Mouse (Mus musculus) activated CD4-positive, CD25-positive, alpha-beta regulatory T cell, adult 4 months (primary cell): Measurements from ENCODE around the gene Fam186a. TPM values are rescaled to one million over a fixed set of nuclear protein-coding genes. Genes with fewer than 3 reads are reported as not detected.
"Not testable (repeated sequence)": the region's sequence is repeated elsewhere in the genome, so short reads cannot be mapped to it uniquely, and the experiment has no call there.

Experiments used
- ATAC-seq: one replicate; pipeline ENCODE4 v1.8.0; 2017
- polyA plus RNA-seq, 2 experiments: library from polyadenylated mRNA; unstranded; fragments of 100-300 nt; shearing (Covaris generic); gene quantifications; one replicate each; pipeline ENCODE4 v1.2.1; 2017

Gene Fam186a
- polyA plus RNA-seq, 2 experiments from 2014 or later: not detected

DNA sequence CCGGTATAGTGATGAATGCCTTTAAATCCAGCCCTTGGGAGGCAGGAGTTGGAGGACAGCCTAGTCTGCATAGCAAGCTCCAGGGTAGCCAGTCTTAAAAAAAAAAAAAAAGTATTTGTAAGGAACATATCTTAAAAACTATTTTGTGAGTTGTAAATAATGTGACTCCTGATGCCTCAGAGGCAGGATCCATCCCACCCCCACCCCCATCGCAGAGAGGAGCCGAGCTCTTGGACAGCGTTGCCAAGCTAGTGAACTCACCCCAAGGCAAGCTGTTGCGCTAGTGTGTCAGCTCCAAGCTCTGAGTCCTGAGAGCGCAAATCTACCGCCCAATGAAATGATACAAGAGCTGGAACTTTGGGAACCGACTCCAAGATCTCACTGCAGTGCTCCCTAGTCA, 35.6 kb downstream of the Fam186a start:
- no peak for ATAC-seq

DNA sequence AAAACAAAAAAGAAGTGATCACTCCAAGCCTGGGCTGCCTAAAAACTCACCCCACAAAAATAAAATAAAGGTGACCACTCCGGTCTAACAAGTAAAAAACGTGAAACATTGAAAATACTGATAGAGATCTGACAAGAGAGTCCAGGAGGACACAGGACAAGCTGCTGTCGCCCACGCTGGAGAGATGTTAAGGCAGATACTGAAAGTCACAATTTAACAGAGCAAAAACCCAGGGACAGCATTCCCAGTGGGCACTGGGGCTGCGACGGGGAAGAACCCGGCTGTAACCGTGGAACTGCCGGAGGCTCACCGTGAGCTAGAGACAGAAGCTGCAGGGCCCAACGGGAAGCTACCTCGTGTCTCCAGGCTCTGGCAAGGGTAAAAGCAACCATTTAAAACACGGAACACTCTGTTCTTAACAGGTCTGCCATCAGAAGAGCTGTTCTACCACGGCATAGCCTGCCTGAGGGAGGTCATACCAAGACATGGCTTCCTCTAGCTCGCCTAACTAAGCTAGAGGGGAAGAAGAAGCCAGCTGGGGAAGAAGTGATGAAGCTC, 47.2 kb downstream of the Fam186a start:
- no peak for ATAC-seq

DNA sequence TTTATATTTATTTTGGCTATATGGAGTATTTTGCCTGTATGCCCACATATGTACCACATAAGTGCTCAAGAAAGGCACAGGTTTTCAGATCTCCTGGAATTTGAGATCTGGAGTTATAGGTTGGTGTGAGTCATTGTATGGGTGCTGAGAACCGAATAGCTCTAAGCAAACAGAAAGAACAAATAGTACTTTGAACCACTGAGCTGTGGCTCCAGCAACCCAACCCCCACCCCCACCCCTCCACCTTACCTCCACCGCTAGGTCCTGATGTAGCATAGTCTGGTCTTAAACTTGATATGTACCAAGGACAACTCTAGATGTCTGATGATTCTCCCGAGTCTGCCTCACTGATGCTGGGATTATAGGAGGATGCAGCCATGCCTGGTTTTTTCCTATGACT, 49.6 kb downstream of the Fam186a start:
- no peak for ATAC-seq

DNA sequence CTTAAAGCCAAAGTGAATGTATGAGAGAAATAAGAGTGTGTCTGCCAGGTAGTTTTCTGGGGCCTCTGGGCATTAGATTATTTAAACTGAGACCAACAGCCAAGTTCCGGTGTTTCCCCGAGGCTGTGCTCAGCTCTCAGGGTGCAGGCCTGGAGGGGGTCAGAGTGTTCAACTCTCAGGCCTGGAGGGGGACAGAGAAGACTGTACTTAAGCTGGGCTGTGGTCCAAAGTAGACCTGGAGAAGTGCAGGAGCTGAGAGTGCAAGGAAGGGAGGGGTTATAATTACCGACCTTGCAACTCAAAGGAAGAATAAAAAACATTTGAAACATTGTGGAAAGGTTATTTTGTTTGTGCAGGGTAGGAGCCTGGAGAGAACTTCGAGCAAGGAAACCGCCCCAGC, 52.2 kb downstream of the Fam186a start:
- no peak for ATAC-seq

DNA sequence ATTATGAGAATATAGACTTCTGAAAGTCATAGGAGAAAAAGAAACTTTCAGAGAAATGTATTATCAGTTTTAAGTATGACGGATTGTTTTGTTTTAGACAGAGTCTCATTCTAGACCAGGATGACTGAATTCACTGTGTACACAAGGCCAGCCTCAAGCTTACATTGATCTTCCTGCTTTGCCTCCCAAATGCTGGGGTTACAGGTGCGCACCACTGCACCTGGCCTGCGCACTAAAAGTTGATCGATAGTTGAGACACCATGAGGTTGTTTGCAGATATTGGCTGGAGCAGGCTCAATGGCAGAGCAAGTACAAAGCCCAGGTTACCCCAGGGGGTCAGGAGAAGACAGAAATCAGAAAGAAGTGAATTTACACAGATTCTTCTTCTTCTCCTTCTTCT, 55.1 kb downstream of the Fam186a start:
- no peak for ATAC-seq

DNA sequence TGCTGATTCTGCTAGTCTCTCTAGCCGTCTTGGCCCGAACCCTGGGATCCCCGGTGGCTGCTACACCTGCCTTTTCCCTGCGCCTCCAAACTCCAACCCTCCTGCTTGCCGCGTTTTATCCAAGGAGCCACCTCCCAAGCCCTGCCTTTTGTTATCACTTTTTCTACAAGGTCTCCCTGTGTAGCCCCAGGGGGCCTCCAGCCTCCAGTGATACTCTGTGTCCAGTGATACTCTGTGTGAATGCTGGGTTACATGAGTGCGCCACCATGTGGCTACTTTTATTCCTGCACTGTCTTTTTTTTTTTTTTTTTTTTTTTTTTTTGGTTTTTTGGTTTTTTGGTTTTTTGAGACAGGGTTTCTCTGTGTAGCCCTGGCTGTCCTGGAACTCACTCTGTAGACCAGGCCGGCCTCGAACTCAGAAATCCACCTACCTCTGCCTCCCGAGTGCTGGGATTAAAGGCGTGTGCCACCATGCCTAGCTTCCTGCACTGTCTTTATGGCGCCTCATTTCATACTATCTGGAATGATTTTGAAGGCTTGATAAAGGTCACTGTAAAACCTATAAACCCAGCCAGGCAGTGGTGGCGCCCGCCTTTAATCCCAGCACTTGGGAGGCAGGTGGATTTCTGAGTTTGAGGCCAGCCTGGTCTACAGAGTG, 57.4 kb downstream of the Fam186a start:
- not testable (repeated sequence) for ATAC-seq

DNA sequence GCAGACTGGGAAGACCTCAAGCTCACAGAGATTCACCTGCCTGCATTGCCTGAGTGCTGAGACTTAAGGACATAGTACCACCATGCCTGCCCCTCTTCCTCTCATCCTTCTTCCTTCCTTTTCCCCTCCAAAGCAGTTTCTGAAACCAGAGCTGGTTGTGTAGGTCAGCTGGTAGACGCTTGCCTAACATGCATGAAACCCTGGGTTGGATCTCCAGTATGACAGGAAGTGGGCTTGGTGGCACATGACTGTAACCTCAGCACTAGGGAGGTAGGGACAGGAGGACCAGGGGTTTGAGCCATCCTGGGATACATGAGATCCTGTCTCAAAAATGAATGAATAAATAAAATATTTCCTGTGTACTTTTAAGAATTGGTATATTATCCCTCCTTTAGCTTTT, 59.3 kb downstream of the Fam186a start:
- ATAC-seq: no peak

DNA sequence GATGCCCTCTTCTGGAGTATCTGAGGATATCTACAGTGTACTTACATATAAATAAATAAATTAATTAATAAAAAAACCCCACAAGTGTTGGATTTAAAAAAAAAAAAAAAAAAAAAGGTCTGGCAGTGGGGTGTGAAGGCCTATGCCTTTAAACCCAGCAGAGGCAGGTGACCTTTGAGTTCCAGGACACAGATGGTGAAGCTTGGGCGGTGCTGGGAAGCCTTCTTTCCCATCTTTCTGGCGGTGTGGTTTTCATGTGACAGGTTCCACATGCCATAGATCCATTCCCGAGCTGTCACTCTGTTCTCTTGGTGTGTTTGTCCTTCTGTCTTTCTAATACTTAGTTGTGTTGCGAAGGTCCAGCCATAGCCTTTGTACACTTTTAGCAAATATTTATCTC, 59.8 kb downstream of the Fam186a start:
- no peak for ATAC-seq

DNA sequence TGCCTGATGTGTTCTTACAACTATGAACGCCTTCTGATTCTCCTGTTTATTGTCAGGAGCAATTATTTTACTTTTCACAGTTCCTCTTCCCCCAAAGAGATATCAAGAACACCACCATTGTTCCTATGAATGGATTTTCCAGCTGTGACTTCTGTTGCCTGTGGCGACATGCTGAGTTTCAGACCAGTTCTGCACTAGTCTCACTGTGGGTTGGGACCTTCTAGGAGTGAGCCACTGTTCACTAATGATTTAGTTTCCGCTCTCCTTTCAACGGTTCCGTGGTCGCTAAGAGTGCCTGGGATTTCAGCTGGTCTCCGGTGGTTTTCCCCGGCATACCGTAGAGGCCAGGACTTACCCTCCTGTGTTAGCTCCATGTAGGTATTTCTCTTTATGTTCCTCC, 62.0 kb downstream of the Fam186a start:
- no peak for ATAC-seq

DNA sequence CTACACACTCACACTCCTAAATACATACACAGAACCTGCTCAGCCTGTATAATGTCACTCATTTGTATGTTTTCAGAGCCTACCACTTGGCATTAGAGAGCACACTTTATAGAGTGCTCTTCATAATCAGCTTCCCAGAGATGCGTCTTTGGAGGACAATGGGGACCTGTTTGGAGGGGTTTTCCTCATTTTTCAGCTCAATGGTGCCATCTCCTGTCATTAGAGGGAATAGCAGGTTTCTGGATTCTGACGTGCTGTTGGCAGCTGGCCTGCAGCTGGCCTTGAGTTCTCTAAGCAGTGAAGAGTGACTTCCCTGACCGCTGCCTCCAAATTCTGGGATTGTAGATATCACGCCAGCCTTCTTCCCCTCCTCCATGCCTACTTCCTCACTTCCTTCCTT, 62.5 kb downstream of the Fam186a start:
- ATAC-seq: no peak

DNA sequence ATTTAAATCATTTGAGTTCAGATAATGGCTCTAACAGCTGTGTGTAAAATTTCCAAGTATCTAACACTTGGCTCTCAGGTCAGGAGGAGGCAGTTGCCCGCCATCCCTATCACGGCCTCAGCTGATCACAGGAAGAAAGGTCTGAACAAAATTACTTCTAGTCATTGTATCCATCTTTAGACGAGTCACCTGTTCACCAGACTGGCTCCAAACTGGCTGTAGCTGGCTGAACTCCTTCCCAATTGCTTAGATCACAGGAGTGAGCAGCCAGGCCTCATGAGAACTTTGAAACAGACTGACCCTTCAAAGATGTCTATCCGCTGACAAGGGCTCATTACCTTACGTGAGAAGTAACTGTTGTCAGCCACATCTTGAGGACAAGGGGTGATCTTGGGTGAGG, 63.6 kb downstream of the Fam186a start:
- no peak for ATAC-seq

DNA sequence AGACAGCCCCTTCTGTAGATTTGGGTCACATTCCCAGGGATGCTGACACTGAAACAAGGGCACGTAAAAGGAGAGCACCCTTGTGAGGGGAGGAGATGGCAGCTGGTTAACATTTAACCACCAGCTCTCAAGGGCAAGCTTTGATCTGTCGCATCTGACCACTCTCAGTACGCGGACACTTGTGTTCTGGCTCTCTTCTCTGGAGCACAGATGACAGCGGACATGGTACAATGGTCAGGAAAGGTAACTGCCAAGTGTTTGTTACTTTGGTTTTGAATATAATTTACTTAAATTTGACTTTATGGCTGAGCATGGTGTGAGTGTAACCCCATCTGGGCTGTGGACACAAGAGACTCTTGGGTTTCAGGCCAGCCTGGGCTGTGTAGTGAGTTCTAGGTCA, 64.1 kb downstream of the Fam186a start:
- ATAC-seq: no peak

DNA sequence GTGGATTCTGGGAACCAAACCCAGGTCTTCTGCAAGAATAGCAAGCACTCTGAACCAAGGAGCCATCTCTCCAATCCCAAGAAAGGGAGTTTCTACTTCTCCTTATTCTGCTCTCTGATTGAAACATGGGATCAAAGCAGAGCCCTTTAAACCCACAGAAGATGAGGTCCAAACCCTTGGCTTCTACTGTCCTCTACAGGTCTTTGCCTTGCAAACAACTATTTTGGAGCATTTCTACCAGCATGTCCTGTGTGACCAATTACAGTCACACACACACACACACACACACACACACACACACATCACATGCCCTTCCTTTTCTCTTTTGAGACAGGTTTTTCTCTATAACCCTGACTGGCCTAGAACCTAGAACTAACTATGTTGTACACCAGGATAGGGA, 70.2 kb downstream of the Fam186a start:
- no peak for ATAC-seq

DNA sequence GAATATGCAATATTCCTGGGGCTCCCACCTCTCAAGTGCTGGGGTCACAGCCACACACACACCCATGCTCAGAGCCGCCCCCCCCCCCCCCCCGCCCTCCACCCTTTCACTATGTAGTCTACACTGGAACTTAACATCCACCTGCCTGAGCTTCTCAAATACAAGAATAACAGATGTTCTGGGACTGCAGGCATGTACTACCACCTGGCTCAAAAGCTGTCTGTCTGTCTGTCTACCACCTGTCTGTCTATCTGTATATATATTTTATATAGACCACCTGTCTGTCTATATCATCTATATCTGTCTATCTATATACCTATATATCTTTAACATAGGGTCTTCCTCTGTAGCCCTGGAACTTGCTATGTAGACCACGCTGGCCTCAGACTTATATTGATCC, 75.5 kb downstream of the Fam186a start:
- ATAC-seq: no peak

DNA sequence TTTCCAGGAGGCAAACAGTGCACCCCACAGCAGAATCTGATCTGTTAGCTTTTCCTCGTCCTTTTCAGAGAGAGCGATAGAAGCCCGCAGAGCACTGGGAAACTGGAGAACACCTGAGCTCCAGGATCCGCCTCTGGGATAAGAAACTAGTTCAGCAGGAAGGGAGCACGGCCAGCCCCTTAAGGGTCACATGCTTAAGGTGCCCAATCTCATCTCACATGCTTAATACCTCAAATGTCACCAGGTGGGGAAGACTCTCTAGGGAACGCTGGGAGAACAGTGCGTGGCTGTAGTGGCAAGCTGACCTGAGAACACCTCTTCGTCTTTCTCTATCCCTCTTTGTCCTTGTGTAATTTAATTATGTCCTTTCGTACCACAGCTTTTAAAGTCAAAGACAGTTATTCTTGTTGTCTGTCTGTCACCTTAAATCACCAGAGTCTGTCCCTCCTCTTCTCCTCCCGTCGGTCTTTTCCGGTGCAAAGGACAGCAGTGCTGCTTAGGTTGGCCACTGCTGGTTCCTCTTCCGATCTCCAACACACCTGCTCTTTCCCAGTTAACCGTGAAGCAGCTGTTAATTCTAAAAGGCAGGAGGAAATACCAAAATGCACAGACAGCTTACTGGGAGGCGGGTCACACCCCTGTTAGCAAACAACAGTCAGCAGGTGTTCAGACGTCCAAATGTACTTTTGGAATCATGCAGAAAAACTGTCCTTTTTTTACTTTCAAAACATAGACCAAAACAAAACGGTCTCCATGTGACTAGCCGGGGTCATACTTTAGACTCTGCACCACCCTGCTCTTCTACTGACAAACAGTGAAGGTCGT, 76.2 kb downstream of the Fam186a start:
- no peak for ATAC-seq

DNA sequence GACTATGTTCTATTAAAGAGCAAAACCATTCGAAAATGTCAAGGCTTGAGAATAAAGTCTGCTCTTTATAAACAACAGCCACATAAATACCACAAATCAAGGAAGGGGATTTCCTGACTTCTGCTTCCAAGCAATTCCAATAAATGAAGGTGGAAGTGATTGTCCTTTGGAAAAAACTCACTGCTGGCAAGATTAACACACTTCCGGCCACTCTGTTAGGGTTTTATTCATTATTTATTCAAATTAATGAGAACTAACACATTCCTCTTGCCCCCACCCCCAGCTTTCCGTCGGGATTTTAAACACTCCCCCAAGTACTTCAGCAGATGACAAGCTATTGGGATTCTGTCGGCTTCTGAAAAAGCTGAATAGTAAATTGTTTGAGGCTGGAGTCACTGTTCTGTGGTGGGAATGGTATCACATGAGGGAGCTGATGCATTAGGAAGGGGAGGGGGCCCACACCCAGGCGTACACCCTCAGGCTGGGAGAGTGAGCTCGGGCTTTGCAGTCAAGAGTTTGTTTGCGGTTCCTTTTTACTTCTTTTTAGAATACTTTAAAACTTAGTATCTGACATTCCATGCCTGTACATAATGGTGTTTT, 77.5 kb downstream of the Fam186a start:
- no peak for ATAC-seq

DNA sequence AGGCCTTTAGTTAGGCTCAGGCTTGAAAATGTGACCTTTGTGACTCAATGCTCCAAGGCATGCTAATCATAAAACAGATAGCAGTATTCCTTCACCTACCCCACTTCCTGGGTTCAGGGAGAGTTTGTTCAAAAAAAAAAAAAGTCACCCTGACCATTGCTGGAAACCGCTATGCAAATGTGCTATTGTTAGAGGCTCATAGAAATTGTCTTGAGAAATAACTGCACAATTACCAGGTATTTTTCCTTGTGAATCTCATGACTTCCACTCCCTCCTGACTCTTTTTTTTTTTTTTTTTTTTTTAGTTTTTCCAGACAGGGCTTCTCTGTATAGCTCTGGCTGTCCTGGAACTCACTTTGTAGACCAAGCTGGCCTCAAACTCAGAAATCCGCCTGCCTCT, 79.7 kb downstream of the Fam186a start:
- not testable (repeated sequence) for ATAC-seq

DNA sequence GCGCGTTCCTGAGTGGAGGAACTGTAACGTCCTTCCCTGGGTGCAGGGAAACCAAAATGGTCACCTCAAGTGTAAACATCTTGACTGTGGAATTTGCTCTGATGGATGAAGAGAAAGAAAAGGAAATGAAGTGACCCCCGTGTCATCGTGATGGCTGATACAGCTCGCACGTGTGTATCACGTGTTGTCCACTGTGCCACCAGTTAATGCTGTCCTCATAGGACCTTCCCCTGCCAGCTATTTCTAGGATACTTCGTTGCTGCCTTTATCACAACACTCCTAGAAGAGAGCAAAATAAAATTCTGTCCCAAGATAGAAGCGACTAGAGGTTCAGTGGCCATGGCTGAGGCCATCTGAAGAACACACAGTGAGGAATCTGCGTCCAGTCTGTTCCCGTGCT, 82.8 kb downstream of the Fam186a start:
- ATAC-seq: no peak

DNA sequence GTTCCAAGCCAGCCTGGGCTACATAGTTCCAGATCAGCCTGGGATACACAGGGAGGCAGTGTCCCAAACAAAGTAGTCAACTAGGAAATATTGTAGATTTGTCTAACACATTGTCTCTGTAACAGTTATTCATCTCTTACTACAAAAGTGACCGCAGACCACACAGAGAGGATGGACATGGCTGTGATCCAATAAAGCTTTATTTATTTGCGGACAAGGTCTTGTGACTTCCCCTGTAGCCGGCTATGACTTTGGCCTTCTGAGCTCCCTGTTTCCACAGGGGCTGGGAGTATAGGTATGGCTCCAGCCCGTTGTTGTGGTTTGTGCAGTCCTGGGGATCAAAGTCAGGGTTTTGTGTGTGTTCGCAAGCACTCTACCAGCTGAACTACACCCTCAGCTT, 88.3 kb downstream of the Fam186a start:
- ATAC-seq: no peak

DNA sequence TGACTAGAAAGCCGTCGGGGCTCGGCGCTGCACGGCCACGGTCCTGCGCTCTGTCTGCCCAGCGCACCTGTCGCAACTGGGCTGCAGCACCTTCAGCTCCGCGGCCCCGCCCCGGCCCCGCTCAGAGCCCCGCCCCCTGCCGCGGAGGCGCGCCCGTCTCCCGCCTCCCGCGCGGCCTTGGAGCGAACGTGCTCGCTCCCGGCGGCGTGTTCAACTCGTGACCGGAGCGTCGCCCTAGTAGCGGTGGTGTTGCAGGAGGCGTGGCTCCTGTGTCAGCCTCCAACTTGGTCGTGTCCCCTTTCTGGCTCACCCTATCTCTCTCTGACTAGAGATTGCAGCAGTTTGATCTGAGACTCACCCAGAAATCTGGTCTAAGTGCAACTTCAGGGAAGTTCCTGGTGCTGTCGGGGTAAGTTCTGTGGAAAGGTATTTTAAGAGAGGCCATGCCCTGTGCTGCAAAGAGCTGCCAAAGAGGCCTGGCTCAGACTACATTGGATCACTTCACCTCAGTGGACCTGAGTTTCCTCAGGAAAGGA, 91.5 kb downstream of the Fam186a start, which contains the start of gene Lima1:
Lima1 (minus strand) TSS at position 123 of the 536 bp plus-strand sequence.
- ATAC-seq: peak; percentile 95

DNA sequence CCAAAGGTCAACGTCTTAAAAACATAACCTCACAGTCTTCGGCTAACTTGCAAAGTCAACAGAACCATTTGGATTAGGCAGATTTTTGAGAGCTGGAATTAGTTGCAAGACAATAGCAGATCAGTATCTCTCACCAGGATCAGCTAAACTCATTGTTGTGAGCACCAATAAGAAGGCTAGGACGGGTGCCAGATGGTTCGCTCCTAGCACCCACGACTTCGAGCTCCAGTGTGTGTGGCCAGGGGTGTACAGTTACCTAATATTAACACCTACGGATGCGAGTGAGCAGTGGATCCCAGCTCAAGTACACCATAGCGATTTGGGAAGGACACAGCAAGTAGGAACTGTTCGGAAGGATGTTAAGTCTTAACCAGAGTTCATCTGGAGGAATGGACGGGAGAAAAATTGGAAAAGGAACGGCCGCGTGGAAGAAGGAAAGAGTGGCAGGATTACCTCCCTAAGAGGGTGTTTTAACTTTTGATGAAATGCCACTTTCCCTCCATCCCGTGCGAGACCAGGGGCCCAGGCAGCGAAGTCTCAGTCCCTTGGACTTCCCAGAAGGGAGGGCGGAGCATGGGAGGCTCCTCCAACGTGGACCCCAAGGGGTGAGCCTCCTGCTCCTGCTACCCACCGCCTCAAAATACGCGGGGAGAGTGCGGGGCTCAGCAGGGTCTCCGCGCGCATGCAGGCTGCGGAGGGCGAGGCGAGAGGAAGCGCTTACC, 92.1 kb downstream of the Fam186a start:
- ATAC-seq: no peak

DNA sequence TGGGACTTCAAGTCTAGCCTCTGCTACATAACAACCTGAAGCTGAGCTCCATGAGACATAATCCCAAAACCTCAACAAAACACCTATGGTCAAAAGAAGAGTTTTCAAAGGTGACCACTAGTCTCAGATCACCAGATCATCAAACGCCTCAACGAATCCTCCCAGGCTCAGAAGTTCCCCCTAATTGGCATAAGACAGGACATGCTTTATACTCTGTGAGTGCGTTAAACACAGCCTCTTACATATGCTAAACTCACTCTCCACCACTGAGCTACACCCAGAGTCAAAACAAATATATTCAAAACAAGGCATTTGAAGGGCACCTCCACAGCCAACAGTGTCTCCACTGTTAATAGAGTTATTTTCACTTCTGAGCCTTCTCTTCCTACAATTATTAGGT, 94.3 kb downstream of the Fam186a start:
- ATAC-seq: no peak
